Mouse (Mus musculus) MEL (cell line): ENCODE data around the gene Apoa2. TPM values are rescaled to one million over a fixed set of nuclear protein-coding genes. Genes with fewer than 3 reads are reported as not detected.

Experiments
- DNase-seq: peaks from one replicate; pipeline ENCODE4 v3.0.0; 2011; ENCODE audit warnings: low read depth, low spot score
- H3K27ac ChIP-seq: 2 replicates; pipeline ENCODE4 v1.5.1; 2012; ENCODE audit warnings: low read depth, mild to moderate bottlenecking, control low read depth, low read length, moderate library complexity; ENCODE audit not compliant: control insufficient read depth
- H3K27me3 ChIP-seq, 2 experiments: fragments of 150-350 bp in 1 of 2; sonication (generic) in 1 of 2; 2 replicates each; pipeline ENCODE4 v1.6.1; 2012; ENCODE audit warnings: low read length in 2 of 2, mild to moderate bottlenecking in 2 of 2, improper control_type of control experiment in 1 of 2, moderate library complexity in 1 of 2; ENCODE audit not compliant: insufficient read depth in 2 of 2, control insufficient read depth in 1 of 2
- H3K36me3 ChIP-seq, 2 experiments: 2 replicates each; pipeline ENCODE4 v1.6.1; 2012 to 2014; ENCODE audit warnings: low read length in 2 of 2, improper control_type of control experiment in 1 of 2, inconsistent platforms in 1 of 2, mild to moderate bottlenecking in 1 of 2; ENCODE audit not compliant: insufficient read depth in 2 of 2, control insufficient read depth in 1 of 2
- H3K4me1 ChIP-seq, 2 experiments: fragments of 150-350 bp in 1 of 2; sonication (generic) in 1 of 2; 2 replicates each; pipeline ENCODE4 v1.6.1; 2012; ENCODE audit warnings: low read length in 2 of 2, improper control_type of control experiment in 1 of 2, mild to moderate bottlenecking in 1 of 2; ENCODE audit not compliant: insufficient read depth in 2 of 2, control insufficient read depth in 1 of 2
- H3K4me3 ChIP-seq, 2 experiments: fragments of 150-350 bp in 1 of 2; sonication (generic) in 1 of 2; 2 replicates each; pipeline ENCODE4 v1.5.1; 2012; ENCODE audit warnings: low read depth in 2 of 2, low read length in 2 of 2, mild to moderate bottlenecking in 2 of 2, moderate library complexity in 2 of 2, control low read depth in 1 of 2, improper control_type of control experiment in 1 of 2; ENCODE audit not compliant: control insufficient read depth in 1 of 2, insufficient read depth in 1 of 2
- H3K79me2 ChIP-seq: 2 replicates; pipeline ENCODE4 v1.6.1; 2012; ENCODE audit warnings: mild to moderate bottlenecking, low read length, moderate library complexity; ENCODE audit not compliant: control insufficient read depth, poor library complexity, insufficient read depth
- H3K9ac ChIP-seq: 2 replicates; pipeline ENCODE4 v1.6.1; 2012; ENCODE audit warnings: low read depth, mild to moderate bottlenecking, control low read depth, low read length, moderate library complexity; ENCODE audit not compliant: control insufficient read depth, poor library complexity, severe bottlenecking
- H3K9me3 ChIP-seq: fragments of 150-350 bp; sonication (generic); replicated peaks from 2 replicates; pipeline ENCODE4 v1.6.1; 2012; ENCODE audit warnings: mild to moderate bottlenecking, low read length, improper control_type of control experiment, moderate library complexity; ENCODE audit not compliant: insufficient read depth
- CHD1 ChIP-seq: IDR thresholded peaks from 2 replicates; pipeline ENCODE4 v1.6.1; 2012; ENCODE audit warnings: low read depth, mild to moderate bottlenecking, inconsistent platforms, low read length, improper control_type of control experiment
- CTCF ChIP-seq, 3 experiments: IDR thresholded peaks in 2 of 3; conservative IDR thresholded peaks in 1 of 3; 2 replicates each; pipeline ENCODE4 v1.5.1; 2011 to 2012; ENCODE audit warnings: low read length in 3 of 3, low read depth in 2 of 3, mild to moderate bottlenecking in 2 of 3, improper control_type of control experiment in 1 of 3, inconsistent platforms in 1 of 3, mixed read lengths in 1 of 3, moderate library complexity in 1 of 3; ENCODE audit not compliant: control insufficient read depth in 1 of 3, insufficient read depth in 1 of 3, poor library complexity in 1 of 3, severe bottlenecking in 1 of 3
- E2F4 ChIP-seq: IDR thresholded peaks from 2 replicates; pipeline ENCODE4 v1.6.1; 2011; ENCODE audit warnings: low read depth, low read length, improper control_type of control experiment, borderline replicate concordance
- EP300 ChIP-seq, 2 experiments: IDR thresholded peaks; 2 replicates each; pipeline ENCODE4 v1.6.1; 2011; ENCODE audit warnings: improper control_type of control experiment in 2 of 2, low read length in 2 of 2, low read depth in 1 of 2, mild to moderate bottlenecking in 1 of 2
- ETS1 ChIP-seq: IDR thresholded peaks from 2 replicates; pipeline ENCODE4 v1.6.1; 2012; ENCODE audit warnings: low read depth, mild to moderate bottlenecking, inconsistent platforms, low read length, improper control_type of control experiment, moderate library complexity
- GATA1 ChIP-seq: IDR thresholded peaks from 2 replicates; pipeline ENCODE4 v1.6.1; 2011; ENCODE audit warnings: low read depth, low read length, improper control_type of control experiment
- MXI1 ChIP-seq: IDR thresholded peaks from 2 replicates; pipeline ENCODE4 v1.6.1; 2011; ENCODE audit warnings: mild to moderate bottlenecking, low read depth, low read length, improper control_type of control experiment
- MYB ChIP-seq: IDR thresholded peaks from 2 replicates; pipeline ENCODE4 v1.6.1; 2011; ENCODE audit warnings: mild to moderate bottlenecking, low read depth, low read length, improper control_type of control experiment
- POLR2A ChIP-seq, 2 experiments: IDR thresholded peaks; 2 replicates each; pipeline ENCODE4 v1.6.1; 2011 to 2012; ENCODE audit warnings: low read length in 2 of 2, mild to moderate bottlenecking in 2 of 2, control low read depth in 1 of 2, improper control_type of control experiment in 1 of 2, low read depth in 1 of 2, moderate library complexity in 1 of 2; ENCODE audit not compliant: control insufficient read depth in 1 of 2, insufficient read depth in 1 of 2, poor library complexity in 1 of 2
- RAD21 ChIP-seq: IDR thresholded peaks from 2 replicates; pipeline ENCODE4 v1.6.1; 2011; ENCODE audit warnings: mild to moderate bottlenecking, low read depth, low read length, improper control_type of control experiment
- RCOR1 ChIP-seq: IDR thresholded peaks from 2 replicates; pipeline ENCODE4 v1.6.1; 2012; ENCODE audit warnings: low read depth, mild to moderate bottlenecking, inconsistent platforms, low read length, improper control_type of control experiment
- SIN3A ChIP-seq: IDR thresholded peaks from 2 replicates; pipeline ENCODE4 v1.6.1; 2012; ENCODE audit warnings: low read length, improper control_type of control experiment, inconsistent platforms
- SMC3 ChIP-seq: IDR thresholded peaks from 2 replicates; pipeline ENCODE4 v1.6.1; 2011; ENCODE audit warnings: low read depth, low read length, improper control_type of control experiment
- TBP ChIP-seq: IDR thresholded peaks from 2 replicates; pipeline ENCODE4 v1.8.0; 2011; ENCODE audit warnings: low read depth, low read length, improper control_type of control experiment
- TCF12 ChIP-seq: IDR thresholded peaks from 2 replicates; pipeline ENCODE4 v1.6.1; 2014; ENCODE audit warnings: low read depth, mild to moderate bottlenecking, inconsistent platforms, low read length, improper control_type of control experiment, moderate library complexity
- ZMIZ1 ChIP-seq: IDR thresholded peaks from 2 replicates; pipeline ENCODE4 v1.6.1; 2012; ENCODE audit warnings: low read depth, mild to moderate bottlenecking, inconsistent platforms, low read length, improper control_type of control experiment, moderate library complexity
- polyA plus RNA-seq, 2 experiments: library from polyadenylated mRNA; stranded (reverse) in 1 of 2; unstranded in 1 of 2; fragments of >175 nt in 1 of 2; fragments of >200 nt in 1 of 2; gene quantifications; 2 replicates each; pipeline versions ENCODE4 v1.2.1 to v1.2.4; 2012; ENCODE audit warnings: low replicate concordance in 2 of 2, low read depth in 1 of 2; ENCODE audit not compliant: insufficient read length in 2 of 2, insufficient read depth in 1 of 2, missing spikeins in 1 of 2
- total RNA-seq: library from RNA; depleted of rRNA; stranded (reverse); fragments of 300-350 nt; gene quantifications from 2 replicates; pipeline ENCODE4 v1.2.3, GENCODE M21; 2012

The Apoa2 gene
- total and polyA plus RNA-seq, 3 experiments = 0.15 TPM; not detected in 2

GRCm38 (mm10) chr1:171263666-171264461 lies 39.0 kb downstream of the Apoa2 start:
- peaks cover 4 to 20% of the 10 kb centered on the region in 2 experiments; a peak in 3 of 4 replicates for H3K4me1 ChIP-seq
- no peak for DNase-seq
- H3K79me2 ChIP-seq = no peaks in the 10 kb centered on the region
- H3K27ac ChIP-seq = no peak overlapping the region
- H3K9ac ChIP-seq = no peak overlapping the region
- peaks cover 0 to 2% of the 10 kb centered on the region in 2 experiments; a peak in 3 of 4 replicates for H3K27me3 ChIP-seq
- H3K4me3 ChIP-seq = no peak overlapping the region
- H3K9me3 ChIP-seq = no peaks in the 10 kb centered on the region
- peaks cover 0 to 11% of the 10 kb centered on the region in 2 experiments; a peak in 2 of 4 replicates for H3K36me3 ChIP-seq
- peak; percentile 23 for TF ChIP-seq SMC3
- TF ChIP-seq CHD1 = no peak
- TF ChIP-seq RAD21 = peak; percentile 17
- peak in 2 of 3 experiments; percentile 8 to 36; a peak in 2 of 6 replicates for TF ChIP-seq CTCF (IDR thresholded peaks at IDR 0.05 in 2 of 3, conservative IDR thresholded peaks at IDR 0.05 in 1 of 3; ENCODE audit: control insufficient read depth in 1 of 3, insufficient read depth in 1 of 3, low read depth in 2 of 3, low read length in 3 of 3, poor library complexity in 1 of 3, severe bottlenecking in 1 of 3)

GRCm38 (mm10) chr1:171265971-171266744 lies 41.3 kb downstream of the Apoa2 start:
- Histone ChIP-seq H3K9me3 (no peaks in the 10 kb centered on the region), H3K79me2 (no peaks in the 10 kb centered on the region; the same call in 1 of the 2 replicates), H3K27me3 (no peaks in the 10 kb centered on the region), H3K36me3 (peaks cover 0 to 18% of the 10 kb centered on the region in 2 experiments; a peak in 2 of 4 replicates), H3K4me1 (peaks cover 9 to 24% of the 10 kb centered on the region in 2 experiments), H3K9ac (no peak overlapping the region), H3K27ac (no peak overlapping the region), H3K4me3 (peak overlapping the region in 1 of 2 experiments; percentile 29; a peak in 3 of 4 replicates)
- peak; percentile 76 for TF ChIP-seq RCOR1
- TF ChIP-seq ZMIZ1 = no peak
- TF ChIP-seq TBP = no peak
- TF ChIP-seq TCF12 = peak; percentile 34; the same call in 1 of the 2 replicates
- peak; percentile 58 for TF ChIP-seq GATA1
- peak; percentile 66 to 69; a peak in 3 of 4 replicates for TF ChIP-seq EP300 (IDR thresholded peaks at IDR 0.05; ENCODE audit: low read depth in 1 of 2, low read length in 2 of 2)
- no peak for TF ChIP-seq E2F4
- no peak for TF ChIP-seq MYB
- TF ChIP-seq POLR2A (IDR thresholded peaks at IDR 0.05; ENCODE audit: control insufficient read depth in 1 of 2, insufficient read depth in 1 of 2, low read depth in 1 of 2, low read length in 2 of 2, poor library complexity in 1 of 2) = no peak
- peak; percentile 45; the same call in 1 of the 2 replicates for TF ChIP-seq SIN3A
- TF ChIP-seq MXI1 = no peak
- TF ChIP-seq ETS1 = peak; percentile 57; the same call in 1 of the 2 replicates
- no peak for DNase-seq
